Mouse (Mus musculus) stomach, embryonic 16.5 days (tissue): ENCODE data around the gene Drap1. TPM values are rescaled to one million over a fixed set of nuclear protein-coding genes. Genes with fewer than 3 reads are reported as not detected.

ENCODE experiments used
- ATAC-seq: fragments of 200-750 bp; cut with Nextera tagmentation; 2 replicates; pipeline ENCODE4 v1.8.0; 2017; ENCODE audit warnings: moderate number of reproducible peaks, moderate TSS enrichment; ENCODE audit not compliant: insufficient read depth, low FRiP score
- H3K27ac ChIP-seq: fragments of 300-500 bp; sonication (generic); 2 replicates; pipeline ENCODE4 v1.5.1; 2014; ENCODE audit warnings: low read length
- H3K27me3 ChIP-seq: fragments of 300-500 bp; sonication (generic); 2 replicates; pipeline ENCODE4 v1.6.1; 2014; ENCODE audit warnings: low read length, control low read depth, mixed read lengths; ENCODE audit not compliant: control insufficient read depth, insufficient read depth
- H3K36me3 ChIP-seq: fragments of 300-500 bp; sonication (generic); 2 replicates; pipeline ENCODE4 v1.6.1; 2014; ENCODE audit warnings: low read length; ENCODE audit not compliant: control insufficient read depth, insufficient read depth
- H3K4me1 ChIP-seq: fragments of 300-500 bp; sonication (generic); 2 replicates; pipeline ENCODE4 v1.6.1; 2014; ENCODE audit warnings: low read length, control low read depth, mixed read lengths; ENCODE audit not compliant: control insufficient read depth, insufficient read depth
- H3K4me2 ChIP-seq: fragments of 300-500 bp; sonication (generic); 2 replicates; pipeline ENCODE4 v1.6.1; 2014; ENCODE audit warnings: low read depth, low read length, mixed read lengths
- H3K4me3 ChIP-seq: fragments of 300-500 bp; sonication (generic); replicated peaks from 2 replicates; pipeline ENCODE4 v1.5.1; 2014; ENCODE audit warnings: mild to moderate bottlenecking, low read length
- H3K9ac ChIP-seq: fragments of 300-500 bp; sonication (generic); 2 replicates; pipeline ENCODE4 v1.6.1; 2014; ENCODE audit warnings: low read length
- H3K9me3 ChIP-seq: fragments of 300-500 bp; sonication (generic); replicated peaks from 2 replicates; pipeline ENCODE4 v1.6.1; 2016; ENCODE audit warnings: low read length, control low read depth; ENCODE audit not compliant: control insufficient read depth
- WGBS: fragments of 180-500 bp; shearing (Covaris S2); extraction: QIAGEN DNeasy Blood & Tissue Kit; methylation state at CpG from one replicate; pipeline ENCODE4 v1.1.7; 2014; 5-methylcytosine and 5-hydroxymethylcytosine counted together
- polyA plus RNA-seq: library from polyadenylated mRNA; unstranded; fragments of >200 nt; fragmentation: Nextera tagmentation; extraction: Ambion mirVana; gene quantifications from 2 replicates; pipeline ENCODE4 v1.2.1, GENCODE M21; 2015

Drap1 gene
- polyA plus RNA-seq, 1 experiment from 2014 or later = 207 TPM

- no peaks in the 10 kb centered on the region for H3K9me3 ChIP-seq
- no peaks in the 10 kb centered on the region for H3K27me3 ChIP-seq
- peak overlapping the region; percentile 92 for H3K9ac ChIP-seq
- H3K4me1 ChIP-seq = peaks cover 25% of the 10 kb centered on the region
- no peaks in the 10 kb centered on the region for H3K36me3 ChIP-seq
- peak overlapping the region; percentile 74 for H3K27ac ChIP-seq
- WGBS = 82% methylated on average over 18 of the region's 18 CpGs
- peak overlapping the region; percentile 72 for H3K4me3 ChIP-seq
- H3K4me2 ChIP-seq = peak overlapping the region; percentile 74
- no peak for ATAC-seq
These were observed 1.3 kb upstream of the Drap1 start for GRCm38 (mm10) chr19:5425906-5426565.

- peak overlapping the region; percentile 91 for H3K27ac ChIP-seq
- under 1% methylated on average over 41 of the region's 48 CpGs for WGBS
- H3K36me3 ChIP-seq = no peaks in the 10 kb centered on the region
- H3K4me2 ChIP-seq = peak overlapping the region; percentile 93
- H3K9me3 ChIP-seq = no peaks in the 10 kb centered on the region
- peaks cover 25% of the 10 kb centered on the region for H3K4me1 ChIP-seq
- H3K27me3 ChIP-seq = no peaks in the 10 kb centered on the region
- peak overlapping the region; percentile 72 for H3K4me3 ChIP-seq
- peak overlapping the region; percentile 89 for H3K9ac ChIP-seq
- peak; percentile 73 for ATAC-seq
These were observed 542 bp downstream of the Drap1 start for GRCm38 (mm10) chr19:5424092-5424781.

GRCm38 (mm10) chr19:5423561-5423960 is 1.2 kb downstream of the Drap1 start:
- no peaks in the 10 kb centered on the region for H3K36me3 ChIP-seq
- H3K27me3 ChIP-seq = no peaks in the 10 kb centered on the region
- H3K9ac ChIP-seq = peak overlapping the region; percentile 89
- H3K4me3 ChIP-seq = peak overlapping the region; percentile 72
- no peak for ATAC-seq
- peak overlapping the region; percentile 93 for H3K4me2 ChIP-seq
- WGBS = 53% methylated on average over 12 of the region's 12 CpGs
- H3K27ac ChIP-seq = peak overlapping the region; percentile 91
- H3K4me1 ChIP-seq = peaks cover 25% of the 10 kb centered on the region
- no peaks in the 10 kb centered on the region for H3K9me3 ChIP-seq

GRCm38 (mm10) chr19:5422895-5423443 is 1.8 kb downstream of the Drap1 start:
- Histone ChIP-seq H3K4me2 (no peak overlapping the region), H3K27ac (no peak overlapping the region), H3K4me1 (peaks cover 25% of the 10 kb centered on the region), H3K9ac (peak overlapping the region; percentile 89; the same call in 1 of the 2 replicates), H3K27me3 (no peaks in the 10 kb centered on the region), H3K9me3 (no peaks in the 10 kb centered on the region), H3K36me3 (no peaks in the 10 kb centered on the region), H3K4me3 (no peak overlapping the region)
- WGBS = 84% methylated on average over 9 of the region's 9 CpGs
- ATAC-seq = no peak

- H3K4me1 ChIP-seq = peaks cover 25% of the 10 kb centered on the region
- no peaks in the 10 kb centered on the region for H3K9me3 ChIP-seq
- no peak overlapping the region for H3K27ac ChIP-seq
- ATAC-seq = no peak
- H3K9ac ChIP-seq = no peak overlapping the region
- WGBS = 80% methylated on average over 10 of the region's 10 CpGs
- no peaks in the 10 kb centered on the region for H3K27me3 ChIP-seq
- no peak overlapping the region for H3K4me2 ChIP-seq
- no peak overlapping the region for H3K4me3 ChIP-seq
- H3K36me3 ChIP-seq = no peaks in the 10 kb centered on the region
These were observed 2.5 kb downstream of the Drap1 start for GRCm38 (mm10) chr19:5422267-5422666.

- no peak overlapping the region for H3K9ac ChIP-seq
- no peaks in the 10 kb centered on the region for H3K27me3 ChIP-seq
- no peak overlapping the region for H3K4me3 ChIP-seq
- H3K9me3 ChIP-seq = no peaks in the 10 kb centered on the region
- no peaks in the 10 kb centered on the region for H3K36me3 ChIP-seq
- WGBS = 82% methylated on average over 5 of the region's 5 CpGs
- H3K4me1 ChIP-seq = peaks cover 20% of the 10 kb centered on the region
- H3K27ac ChIP-seq = no peak overlapping the region
- H3K4me2 ChIP-seq = no peak overlapping the region
- no peak for ATAC-seq
These were observed 3.0 kb downstream of the Drap1 start for GRCm38 (mm10) chr19:5421784-5422183.

- Histone ChIP-seq H3K4me3 (no peak overlapping the region), H3K27ac (no peak overlapping the region), H3K4me1 (peaks cover 9% of the 10 kb centered on the region; the same call in 1 of the 2 replicates), H3K27me3 (no peaks in the 10 kb centered on the region), H3K36me3 (no peaks in the 10 kb centered on the region), H3K9me3 (no peaks in the 10 kb centered on the region), H3K9ac (no peak overlapping the region), H3K4me2 (no peak overlapping the region)
- 95% methylated on average over 6 of the region's 6 CpGs for WGBS
- no peak for ATAC-seq
These were observed 4.2 kb downstream of the Drap1 start for GRCm38 (mm10) chr19:5420579-5420978.

GRCm38 (mm10) chr19:5419630-5420029 is 5.1 kb downstream of the Drap1 start:
- no peak overlapping the region for H3K4me2 ChIP-seq
- no peak for ATAC-seq
- no peaks in the 10 kb centered on the region for H3K36me3 ChIP-seq
- no peaks in the 10 kb centered on the region for H3K9me3 ChIP-seq
- H3K4me1 ChIP-seq = peaks cover 9% of the 10 kb centered on the region; the same call in 1 of the 2 replicates
- H3K27me3 ChIP-seq = no peaks in the 10 kb centered on the region
- H3K4me3 ChIP-seq = no peak overlapping the region
- H3K9ac ChIP-seq = no peak overlapping the region
- no peak overlapping the region for H3K27ac ChIP-seq
- 88% methylated on average over 9 of the region's 9 CpGs for WGBS
